Mouse (Mus musculus) midbrain, embryonic 11.5 days (tissue): ENCODE results near the gene Ssrp1. TPM values are rescaled to one million over a fixed set of nuclear protein-coding genes. Genes with fewer than 3 reads are reported as not detected.

Experiments
- ATAC-seq: fragments of 200-750 bp; cut with Nextera tagmentation; 2 replicates; pipeline ENCODE4 v1.8.0; 2017; ENCODE audit warnings: moderate TSS enrichment, moderate library complexity; ENCODE audit not compliant: low FRiP score
- DNase-seq: peaks from one replicate; pipeline ENCODE4 v3.0.0; 2015; ENCODE audit warnings: low spot score; ENCODE audit errors: missing footprints
- H3K27ac ChIP-seq: fragments of 300-500 bp; sonication (generic); 2 replicates; pipeline ENCODE4 v1.5.1; 2014; ENCODE audit warnings: low read depth, low read length
- H3K27me3 ChIP-seq: fragments of 300-500 bp; sonication (generic); 2 replicates; pipeline ENCODE4 v1.6.1; 2014; ENCODE audit warnings: mild to moderate bottlenecking, low read length, moderate library complexity, mixed read lengths; ENCODE audit not compliant: control insufficient read depth, insufficient read depth
- H3K36me3 ChIP-seq: fragments of 300-500 bp; sonication (generic); 2 replicates; pipeline ENCODE4 v1.6.1; 2014; ENCODE audit warnings: mild to moderate bottlenecking, low read length, moderate library complexity, mixed read lengths; ENCODE audit not compliant: control insufficient read depth, insufficient read depth
- H3K4me1 ChIP-seq: fragments of 300-500 bp; sonication (generic); 2 replicates; pipeline ENCODE4 v1.6.1; 2014; ENCODE audit warnings: low read length; ENCODE audit not compliant: control insufficient read depth, insufficient read depth
- H3K4me2 ChIP-seq: fragments of 300-500 bp; sonication (generic); 2 replicates; pipeline ENCODE4 v1.6.1; 2014; ENCODE audit warnings: mild to moderate bottlenecking, moderate library complexity
- H3K4me3 ChIP-seq: fragments of 300-500 bp; sonication (generic); 2 replicates; pipeline ENCODE4 v1.5.1; 2014; ENCODE audit warnings: low read depth, low read length
- H3K9ac ChIP-seq: fragments of 300-500 bp; sonication (generic); 2 replicates; pipeline ENCODE4 v1.6.1; 2014; ENCODE audit warnings: low read length
- H3K9me3 ChIP-seq: fragments of 300-500 bp; sonication (generic); 2 replicates; pipeline ENCODE4 v1.6.1; 2016; ENCODE audit warnings: low read length; ENCODE audit not compliant: control insufficient read depth
- whole genome bisulfite sequencing: fragments of 180-500 bp; shearing (Covaris S2); extraction: QIAGEN DNeasy Blood & Tissue Kit; methylation state at CpG from one replicate; pipeline ENCODE4 v1.1.7; 2014; 5-methylcytosine and 5-hydroxymethylcytosine counted together
- polyA plus RNA-seq: library from polyadenylated mRNA; unstranded; fragments of >200 nt; fragmentation: Nextera tagmentation; extraction: Ambion mirVana; gene quantifications from 2 replicates; pipeline ENCODE4 v1.2.1, GENCODE M21; 2014

Gene Ssrp1
- polyA plus RNA-seq, 1 experiment from 2014 or later: 352 TPM

- Histone ChIP-seq H3K9ac (no peak overlapping the region), H3K36me3 (peaks cover 12% of the 10 kb centered on the region), H3K4me1 (no peaks in the 10 kb centered on the region), H3K27ac (no peak overlapping the region), H3K9me3 (no peaks in the 10 kb centered on the region), H3K27me3 (no peaks in the 10 kb centered on the region), H3K4me2 (no peak overlapping the region), H3K4me3 (no peak overlapping the region)
- ATAC-seq (no peak), DNase-seq (no peak)
- WGBS: 91% methylated on average over 12 of the region's 12 CpGs
Measured at GRCm38 (mm10) chr2:85065141-85065875, 28.3 kb downstream of the Ssrp1 start.

- H3K4me3 ChIP-seq: no peak overlapping the region
- no peak overlapping the region for H3K9ac ChIP-seq
- no peak overlapping the region for H3K27ac ChIP-seq
- no peaks in the 10 kb centered on the region for H3K27me3 ChIP-seq
- no peaks in the 10 kb centered on the region for H3K4me1 ChIP-seq
- no peak for DNase-seq
- no peak overlapping the region for H3K4me2 ChIP-seq
- WGBS: 97% methylated on average over 5 of the region's 5 CpGs
- H3K9me3 ChIP-seq: no peaks in the 10 kb centered on the region
- H3K36me3 ChIP-seq: peaks cover 7% of the 10 kb centered on the region; the same call in 1 of the 2 replicates
- no peak for ATAC-seq
Measured at GRCm38 (mm10) chr2:85066937-85067336, 29.9 kb downstream of the Ssrp1 start.

- Histone ChIP-seq H3K36me3 (peaks cover 7% of the 10 kb centered on the region), H3K4me2 (no peak overlapping the region), H3K27me3 (no peaks in the 10 kb centered on the region), H3K27ac (no peak overlapping the region), H3K9me3 (no peaks in the 10 kb centered on the region), H3K4me1 (no peaks in the 10 kb centered on the region), H3K4me3 (no peak overlapping the region), H3K9ac (no peak overlapping the region)
- ATAC-seq (no peak), DNase-seq (no peak)
- 90% methylated on average over 10 of the region's 10 CpGs for whole genome bisulfite sequencing
Measured at GRCm38 (mm10) chr2:85067903-85068625, 31.0 kb downstream of the Ssrp1 start.

- no peak overlapping the region for H3K4me3 ChIP-seq
- no peaks in the 10 kb centered on the region for H3K27me3 ChIP-seq
- DNase-seq (no peak), ATAC-seq (no peak)
- no peaks in the 10 kb centered on the region for H3K9me3 ChIP-seq
- no peak overlapping the region for H3K9ac ChIP-seq
- H3K4me1 ChIP-seq: no peaks in the 10 kb centered on the region
- 93% methylated on average over 2 of the region's 2 CpGs for WGBS
- no peak overlapping the region for H3K4me2 ChIP-seq
- no peak overlapping the region for H3K27ac ChIP-seq
- peaks cover 4% of the 10 kb centered on the region for H3K36me3 ChIP-seq
Measured at GRCm38 (mm10) chr2:85068626-85069025, 31.6 kb downstream of the Ssrp1 start.

- WGBS: 72% methylated on average over 15 of the region's 15 CpGs
- no peak for ATAC-seq
- Histone ChIP-seq H3K27me3 (no peaks in the 10 kb centered on the region), H3K9me3 (no peaks in the 10 kb centered on the region), H3K36me3 (peaks cover 2% of the 10 kb centered on the region; the same call in 1 of the 2 replicates), H3K27ac (no peak overlapping the region), H3K9ac (no peak overlapping the region), H3K4me3 (no peak overlapping the region), H3K4me1 (no peaks in the 10 kb centered on the region), H3K4me2 (no peak overlapping the region)
- no peak for DNase-seq
Measured at GRCm38 (mm10) chr2:85070086-85070485, 33.1 kb downstream of the Ssrp1 start.

GRCm38 (mm10) chr2:85071921-85072320 lies 34.9 kb downstream of the Ssrp1 start:
- 87% methylated on average over 5 of the region's 5 CpGs for WGBS
- no peaks in the 10 kb centered on the region for H3K9me3 ChIP-seq
- H3K4me3 ChIP-seq: no peak overlapping the region
- no peak overlapping the region for H3K4me2 ChIP-seq
- DNase-seq: no peak
- no peak overlapping the region for H3K9ac ChIP-seq
- no peaks in the 10 kb centered on the region for H3K4me1 ChIP-seq
- H3K27ac ChIP-seq: no peak overlapping the region
- H3K36me3 ChIP-seq: peaks cover 2% of the 10 kb centered on the region; the same call in 1 of the 2 replicates
- H3K27me3 ChIP-seq: no peaks in the 10 kb centered on the region
- ATAC-seq: no peak

- Histone ChIP-seq H3K36me3 (peaks cover 2% of the 10 kb centered on the region; the same call in 1 of the 2 replicates), H3K27ac (no peak overlapping the region), H3K9me3 (no peaks in the 10 kb centered on the region), H3K4me3 (no peak overlapping the region), H3K4me1 (no peaks in the 10 kb centered on the region), H3K4me2 (no peak overlapping the region), H3K27me3 (no peaks in the 10 kb centered on the region), H3K9ac (no peak overlapping the region)
- DNase-seq (no peak), ATAC-seq (no peak)
- 88% methylated on average over 5 of the region's 5 CpGs for WGBS
Measured at GRCm38 (mm10) chr2:85073751-85074150, 36.7 kb downstream of the Ssrp1 start.

- Histone ChIP-seq H3K4me3 (no peak overlapping the region), H3K36me3 (no peaks in the 10 kb centered on the region), H3K4me2 (no peak overlapping the region), H3K9me3 (no peaks in the 10 kb centered on the region), H3K9ac (no peak overlapping the region), H3K27ac (no peak overlapping the region), H3K27me3 (no peaks in the 10 kb centered on the region), H3K4me1 (no peaks in the 10 kb centered on the region)
- ATAC-seq: no peak
- WGBS: 57% methylated on average over 11 of the region's 11 CpGs
- DNase-seq: no peak
Measured at GRCm38 (mm10) chr2:85088716-85089646, 51.9 kb downstream of the Ssrp1 start.
